Mouse (Mus musculus) right cerebral cortex, adult 2 months (tissue): ENCODE measurements around the gene Timm8a1.
A peak's percentile ranks its signal among the peaks of the same experiment; 100 is the strongest.
"Not testable (repeated sequence)": the region's sequence is repeated elsewhere in the genome, so short reads cannot be mapped to it uniquely, and the experiment has no call there.

ENCODE experiments used
- DNase-seq, 2 experiments: peaks; one replicate each; pipeline ENCODE4 v3.0.0; 2021 to 2022; ENCODE audit warnings: low spot score in 2 of 2

Timm8a1 gene

DNA sequence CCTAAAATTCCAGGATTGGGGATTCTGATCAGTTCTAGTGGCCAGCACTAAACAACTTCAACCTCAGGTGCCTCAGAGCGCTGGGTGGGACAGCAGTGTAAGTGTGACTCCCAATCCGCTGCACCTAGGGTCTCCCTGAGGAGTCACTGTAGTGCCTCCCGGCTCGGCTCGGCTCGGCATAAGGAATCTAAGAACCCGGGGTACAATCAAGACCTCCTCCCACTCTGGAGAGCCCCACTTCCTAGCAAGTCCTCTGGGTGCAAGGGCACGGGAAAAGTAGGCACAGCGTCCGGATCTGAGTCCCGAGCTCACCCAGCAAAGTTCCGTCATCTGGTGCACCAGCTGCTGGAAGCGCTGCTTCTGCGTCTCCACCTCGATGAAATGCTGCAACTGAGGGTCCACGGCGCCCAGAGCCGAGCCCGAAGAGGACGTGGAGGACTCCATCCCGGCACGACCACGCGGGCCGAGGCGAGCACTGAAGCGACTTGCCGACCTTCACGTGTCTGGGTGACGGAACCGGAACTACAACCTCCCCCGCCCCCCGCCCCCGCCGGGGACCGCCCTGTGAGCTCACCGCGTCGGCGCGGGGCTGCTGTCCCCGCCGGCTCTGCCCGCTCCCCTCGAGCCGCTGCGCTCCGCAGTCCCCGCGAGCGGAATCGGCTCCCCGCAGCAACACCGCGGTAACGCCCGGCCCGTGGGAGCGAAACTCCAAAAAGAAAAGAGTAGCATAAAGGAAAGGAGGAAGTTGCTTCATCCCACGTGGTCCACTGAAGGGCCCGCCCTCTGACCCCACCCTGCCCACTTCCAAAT, at the start of gene Timm8a1:
Gene Timm8a1 (minus strand): TSS at position 721 of the 810 bp plus-strand sequence.
- peak; percentile 17 to 26 for DNase-seq

DNA sequence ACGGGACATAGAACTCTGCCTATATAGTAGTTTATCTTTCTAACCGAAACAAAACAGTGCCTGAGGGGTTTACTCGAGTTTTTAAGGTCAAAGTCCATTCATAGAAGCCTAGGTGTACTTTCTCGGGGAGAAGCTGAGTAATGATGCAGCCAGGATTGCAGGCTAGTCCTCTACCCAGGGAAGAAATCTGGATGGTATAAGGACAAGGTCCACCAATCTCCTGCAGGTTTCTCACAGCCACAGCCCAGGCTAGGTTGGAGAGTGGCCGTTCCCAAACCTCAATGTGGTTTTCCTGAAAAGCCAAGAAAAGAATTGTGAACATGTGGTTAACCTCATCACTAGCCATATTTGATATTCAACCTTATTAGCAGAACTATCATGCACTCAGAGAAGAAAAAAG, 48.2 kb upstream of the Timm8a1 start:
- DNase-seq, result no peak

GRCm38 (mm10) chrX:134588997-134589396, 47.3 kb upstream of the Timm8a1 start:
- no peak for DNase-seq

DNA sequence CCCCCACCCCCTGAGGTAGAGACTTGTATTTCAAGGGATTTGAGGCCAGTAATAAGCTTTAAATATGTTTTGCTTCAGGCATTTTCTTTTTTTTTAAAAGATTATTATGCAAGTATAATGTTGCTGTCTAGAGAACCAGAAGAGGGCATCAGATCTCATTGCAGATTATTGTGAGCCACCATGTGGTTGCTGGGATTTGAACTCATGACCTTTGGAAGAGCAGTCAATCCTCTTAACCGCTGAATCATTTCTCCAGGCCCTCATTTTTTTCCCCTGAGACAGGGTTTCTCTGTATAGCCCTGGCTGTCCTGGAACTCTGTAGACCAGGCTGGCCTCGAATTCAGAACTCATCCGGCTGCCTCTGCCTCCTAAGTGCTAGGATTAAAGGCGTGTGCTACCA, 46.6 kb upstream of the Timm8a1 start:
- DNase-seq, result no peak

DNA sequence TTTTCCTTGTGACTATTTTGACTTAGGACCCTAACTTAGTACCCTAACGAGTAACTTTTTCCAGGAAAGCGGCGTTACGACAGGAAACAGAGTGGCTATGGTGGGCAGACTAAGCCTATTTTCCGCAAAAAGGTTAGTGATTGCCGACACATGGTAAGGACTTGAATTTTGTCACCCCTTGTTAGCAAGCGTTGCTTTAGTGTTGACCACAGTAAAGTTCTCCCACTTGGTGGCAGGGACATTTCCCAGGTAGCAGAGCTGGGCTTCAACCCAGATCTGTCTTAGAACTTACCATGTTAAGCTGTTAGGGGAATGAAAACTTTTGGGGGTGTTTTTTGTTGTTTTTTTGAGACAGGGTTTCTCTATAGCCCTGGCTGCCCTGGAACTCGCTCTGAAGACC, 44.8 kb upstream of the Timm8a1 start:
- no peak for DNase-seq

DNA sequence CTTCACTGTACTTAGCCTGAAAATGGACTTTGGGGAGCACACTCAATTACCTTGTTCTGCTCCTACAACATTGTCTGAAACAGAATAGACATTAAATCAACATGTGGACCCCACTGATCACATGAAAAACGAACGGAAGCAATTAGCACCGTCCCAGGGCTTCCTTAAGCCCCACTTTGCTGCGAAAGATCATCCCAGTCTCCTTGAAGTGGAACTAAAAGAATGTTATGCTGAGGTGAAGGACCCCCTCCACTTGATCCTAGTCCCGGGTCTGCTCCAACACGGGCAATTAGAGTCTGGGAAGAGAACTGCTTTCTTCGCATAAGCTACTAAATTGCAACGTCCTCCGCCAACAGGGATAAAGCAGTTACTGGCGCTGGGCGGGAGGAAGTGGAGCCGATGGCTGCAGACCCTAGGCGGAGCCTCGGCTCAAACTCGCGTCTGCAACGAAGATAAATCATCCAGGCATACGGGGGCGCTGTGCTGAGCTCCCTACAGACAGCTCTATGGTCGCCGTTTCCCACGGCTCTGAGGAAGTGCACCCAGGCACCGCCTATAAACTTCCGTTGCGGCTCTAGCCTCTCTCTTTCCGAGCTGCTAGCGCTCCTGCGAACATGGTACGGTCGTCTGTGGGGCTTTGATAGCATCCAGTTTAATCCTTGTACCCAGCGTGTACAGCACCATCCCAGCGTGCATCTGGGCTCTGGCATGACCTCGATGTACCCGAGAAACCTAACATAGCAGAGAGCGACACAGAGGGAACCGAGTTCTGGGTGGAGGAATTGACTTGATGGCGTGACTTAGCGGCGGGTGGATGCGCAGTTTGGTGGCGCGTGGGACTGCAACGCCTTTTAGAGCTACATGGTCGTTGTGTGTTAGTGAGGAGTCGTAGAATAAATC, 43.7 kb upstream of the Timm8a1 start, which contains the start of gene Rpl36a:
Gene Rpl36a (plus strand): TSS at position 552 of the 900 bp plus-strand sequence.
- DNase-seq, result peak; percentile 89 to 90

DNA sequence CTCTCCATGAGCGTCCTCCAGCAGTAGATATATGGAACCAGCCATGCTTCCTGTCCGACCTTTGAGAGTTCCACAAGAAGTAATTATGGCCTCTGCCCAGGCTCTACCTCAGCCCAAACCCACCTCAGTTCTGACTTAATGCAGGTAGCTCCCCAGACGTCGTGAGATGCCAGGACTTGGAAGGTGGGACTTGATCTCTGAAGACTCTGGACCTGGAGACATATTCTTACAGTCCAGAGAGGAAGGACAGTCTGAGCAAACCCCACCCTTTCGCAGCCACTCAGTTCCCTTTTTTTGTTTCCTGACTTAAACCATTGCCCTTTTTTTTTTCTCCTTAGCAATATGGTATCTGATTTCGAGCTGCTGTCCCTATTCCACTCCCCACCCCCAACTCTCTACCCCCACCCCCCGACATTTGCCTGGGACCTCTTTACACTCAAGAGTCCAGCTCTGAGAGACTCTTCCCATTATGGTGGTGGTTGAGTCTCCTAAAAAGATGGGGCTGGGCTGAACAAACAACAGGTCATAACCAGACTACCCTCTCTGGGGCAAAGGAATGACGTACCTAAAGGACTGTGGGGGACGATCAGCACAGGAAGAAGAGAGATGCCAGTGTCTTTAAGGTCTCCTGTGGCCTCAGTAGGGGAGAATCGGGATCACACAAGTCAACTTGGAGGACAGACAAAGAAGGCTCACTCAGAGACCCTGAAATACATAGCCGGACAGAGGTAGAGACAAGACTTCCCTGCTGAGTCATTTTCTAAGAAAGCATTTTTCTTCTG, 41.4 kb upstream of the Timm8a1 start, which contains the start of gene Btk:
Gene Btk (minus strand): TSS at position 683 of the 782 bp plus-strand sequence.
- no peak for DNase-seq

GRCm38 (mm10) chrX:134582270-134582669, 40.6 kb upstream of the Timm8a1 start:
- no peak for DNase-seq

DNA sequence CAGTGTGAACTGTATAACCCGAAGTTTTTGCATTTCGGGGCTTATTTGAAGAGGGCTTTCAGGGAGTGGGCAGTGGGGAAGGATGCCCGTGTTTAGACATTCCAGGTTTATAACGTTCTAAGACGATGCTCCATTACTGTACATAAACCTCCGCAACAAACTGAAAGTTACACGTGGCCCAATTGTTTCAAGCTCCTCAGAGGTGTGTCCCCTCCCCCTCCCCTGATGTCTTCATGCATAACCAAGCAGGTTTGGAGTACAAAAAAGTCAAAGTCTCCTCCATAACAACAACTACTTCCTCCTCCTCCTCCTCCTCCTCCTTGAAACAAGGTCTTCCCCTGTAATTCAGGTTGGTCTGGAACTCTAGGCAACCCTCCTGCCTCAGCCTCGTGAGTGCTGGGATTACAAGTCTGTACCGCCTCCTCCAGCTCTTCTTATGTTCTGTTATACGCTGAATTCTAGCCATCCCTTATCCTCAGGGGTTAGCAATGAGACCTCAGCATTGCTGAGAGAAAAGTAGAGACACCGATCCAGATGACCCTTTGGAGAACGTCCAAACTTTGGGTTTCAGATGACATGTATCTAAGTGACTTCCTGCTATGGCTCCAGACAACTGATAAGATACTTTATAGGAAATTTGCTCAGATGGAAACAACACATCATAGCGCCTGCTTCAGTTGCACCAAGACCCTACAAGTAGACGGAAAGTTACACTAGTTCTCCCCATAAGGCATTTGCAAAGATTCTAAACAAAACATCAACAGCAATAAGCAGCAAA, 39.1 kb upstream of the Timm8a1 start:
- DNase-seq, result no peak

DNA sequence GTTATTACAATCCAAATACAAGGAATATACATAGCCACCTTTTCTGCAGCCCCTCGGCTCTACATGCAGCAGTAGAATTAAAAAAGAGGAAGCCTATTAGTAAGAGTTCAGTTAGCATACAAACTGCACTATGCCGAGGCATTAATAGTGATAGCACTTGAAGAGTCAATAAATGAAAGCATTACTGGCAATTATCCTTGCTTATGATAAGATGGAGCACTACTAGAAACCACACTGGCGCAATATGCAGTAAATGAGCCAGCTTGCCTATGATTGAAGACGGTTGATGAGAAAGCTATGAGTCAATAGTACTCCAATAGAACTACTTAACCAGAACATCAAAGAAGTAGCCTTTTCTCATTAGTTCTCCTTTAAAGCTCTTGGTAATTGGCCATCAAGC, 36.2 kb upstream of the Timm8a1 start:
- no peak for DNase-seq

DNA sequence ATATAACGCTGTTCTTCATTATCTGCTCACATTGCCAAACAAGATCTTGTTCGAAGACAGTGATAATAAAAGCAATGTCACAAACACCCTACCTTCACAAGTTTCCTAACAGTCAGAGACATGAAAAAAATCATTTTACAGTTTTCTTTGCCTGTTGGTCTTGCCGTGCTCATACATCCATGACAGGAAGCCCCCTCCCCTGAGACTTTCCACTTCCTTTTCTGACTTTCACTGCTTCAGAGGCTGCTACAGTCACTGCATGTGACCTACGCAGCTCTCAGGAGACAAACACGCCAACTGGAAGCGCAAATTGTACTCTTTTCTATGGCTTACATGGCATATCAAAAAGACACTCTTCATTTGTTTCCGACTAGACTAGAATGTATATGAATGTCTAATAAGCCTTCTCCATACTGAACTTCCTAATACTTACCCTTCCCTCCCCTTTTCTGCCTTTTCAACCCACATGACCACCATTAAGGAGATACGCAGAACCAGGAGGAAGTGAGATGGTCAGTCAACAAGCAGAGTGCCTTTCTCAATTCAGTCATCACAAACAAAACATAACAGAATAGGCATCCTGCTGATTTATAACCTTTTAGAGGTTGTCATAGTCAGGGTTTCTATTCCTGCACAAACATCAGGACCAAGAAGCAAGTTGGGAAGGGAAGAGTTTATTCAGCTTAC, 25.0 kb upstream of the Timm8a1 start:
- DNase-seq, result no peak

- no peak for DNase-seq
These were observed 22.7 kb upstream of the Timm8a1 start for GRCm38 (mm10) chrX:134564326-134564725.

GRCm38 (mm10) chrX:134554425-134554824, 12.8 kb upstream of the Timm8a1 start:
- DNase-seq, result no peak

- no peak for DNase-seq
These were observed 11.7 kb upstream of the Timm8a1 start for GRCm38 (mm10) chrX:134553326-134553725.

GRCm38 (mm10) chrX:134550903-134551302, 9.2 kb upstream of the Timm8a1 start:
- peak; percentile 6 to 20 for DNase-seq

- no peak for DNase-seq
These were observed 5.7 kb upstream of the Timm8a1 start for GRCm38 (mm10) chrX:134547330-134547729.

DNA sequence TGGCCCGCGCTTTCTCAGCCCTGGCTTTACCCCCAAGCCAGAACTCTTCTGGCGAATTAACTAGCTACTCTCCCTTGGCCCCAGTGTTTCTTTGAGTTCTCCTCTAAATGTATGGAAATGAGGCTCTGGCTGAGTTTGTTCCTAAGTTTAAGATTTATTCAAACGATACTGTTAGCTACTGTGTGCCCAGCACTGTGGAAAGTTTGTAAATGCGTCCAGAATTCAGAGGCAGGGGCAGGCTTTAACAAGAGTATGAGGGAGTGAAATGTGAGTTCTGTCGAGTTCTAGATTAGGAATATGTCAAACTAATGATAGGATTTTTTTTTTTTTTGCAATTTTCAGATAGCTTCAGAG, 267 bp upstream of the Timm8a1 start:
- no peak for DNase-seq

DNA sequence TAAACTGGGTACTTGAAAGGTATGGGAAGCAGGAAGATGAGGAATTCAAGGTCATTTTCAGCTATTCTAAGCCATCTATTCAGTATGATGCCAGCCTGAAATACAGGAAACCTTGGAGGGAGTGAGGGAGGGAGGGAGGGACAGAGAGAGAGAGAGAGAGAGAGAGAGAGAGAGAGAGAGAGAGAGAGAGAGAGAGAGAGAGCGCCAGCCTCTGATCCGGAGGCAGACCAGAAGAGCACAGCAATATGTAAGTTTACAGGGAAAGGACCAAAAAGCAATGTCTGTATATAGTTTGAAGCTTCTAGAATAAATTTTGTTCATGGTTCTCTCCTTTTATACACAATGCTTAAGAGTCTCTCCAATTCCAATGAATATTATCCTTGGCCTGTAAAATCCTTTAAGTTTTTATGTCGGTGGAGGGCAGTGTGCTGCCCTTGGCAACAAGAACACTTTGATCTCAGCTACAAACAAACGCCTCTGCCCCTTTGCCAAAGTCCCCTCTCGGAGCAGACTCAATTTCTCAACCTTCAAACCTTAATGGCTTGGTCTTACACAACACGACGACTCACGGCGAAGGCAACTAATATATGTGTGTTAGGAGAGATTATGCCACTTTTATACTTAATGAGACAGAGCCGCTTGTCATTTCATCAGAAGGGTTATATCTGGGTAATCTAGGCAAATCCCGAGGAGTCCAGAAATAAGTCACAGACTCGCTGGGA, 1.1 kb downstream of the Timm8a1 start:
- no peak for DNase-seq

GRCm38 (mm10) chrX:134539795-134540194, 1.9 kb downstream of the Timm8a1 start:
- not testable (repeated sequence) for DNase-seq

DNA sequence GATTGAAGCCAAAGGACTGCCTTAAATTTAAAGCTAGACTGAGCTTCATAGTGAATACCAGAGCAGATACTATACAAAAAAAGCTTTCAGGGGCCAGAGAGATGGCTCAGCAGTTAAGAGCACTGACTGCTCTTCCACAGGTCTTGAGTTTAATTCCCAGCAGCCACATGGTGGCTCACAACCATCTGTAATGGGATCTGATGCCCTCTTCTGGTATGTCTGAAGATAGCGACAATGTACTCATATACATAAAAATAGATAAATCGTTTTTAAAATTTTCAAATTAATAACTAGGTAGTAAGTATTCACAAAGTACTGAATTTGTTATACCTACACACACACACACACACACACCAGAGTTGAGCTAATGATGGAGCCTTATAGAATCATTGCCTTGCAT, 8.3 kb downstream of the Timm8a1 start:
- DNase-seq, result no peak
